Mouse (Mus musculus) induced T-regulatory cell, adult 2 months (primary cell): ENCODE results near the gene Lgi2.
A peak's percentile ranks its signal among the peaks of the same experiment; 100 is the strongest.

Experiments used
- DNase-seq: peaks from one replicate; pipeline ENCODE4 v3.0.0-alpha.2; 2012; ENCODE audit warnings: low read depth

Gene Lgi2

GRCm38 (mm10) chr5:52537024-52537423, 29.2 kb downstream of the Lgi2 start:
- DNase-seq: no peak

DNA sequence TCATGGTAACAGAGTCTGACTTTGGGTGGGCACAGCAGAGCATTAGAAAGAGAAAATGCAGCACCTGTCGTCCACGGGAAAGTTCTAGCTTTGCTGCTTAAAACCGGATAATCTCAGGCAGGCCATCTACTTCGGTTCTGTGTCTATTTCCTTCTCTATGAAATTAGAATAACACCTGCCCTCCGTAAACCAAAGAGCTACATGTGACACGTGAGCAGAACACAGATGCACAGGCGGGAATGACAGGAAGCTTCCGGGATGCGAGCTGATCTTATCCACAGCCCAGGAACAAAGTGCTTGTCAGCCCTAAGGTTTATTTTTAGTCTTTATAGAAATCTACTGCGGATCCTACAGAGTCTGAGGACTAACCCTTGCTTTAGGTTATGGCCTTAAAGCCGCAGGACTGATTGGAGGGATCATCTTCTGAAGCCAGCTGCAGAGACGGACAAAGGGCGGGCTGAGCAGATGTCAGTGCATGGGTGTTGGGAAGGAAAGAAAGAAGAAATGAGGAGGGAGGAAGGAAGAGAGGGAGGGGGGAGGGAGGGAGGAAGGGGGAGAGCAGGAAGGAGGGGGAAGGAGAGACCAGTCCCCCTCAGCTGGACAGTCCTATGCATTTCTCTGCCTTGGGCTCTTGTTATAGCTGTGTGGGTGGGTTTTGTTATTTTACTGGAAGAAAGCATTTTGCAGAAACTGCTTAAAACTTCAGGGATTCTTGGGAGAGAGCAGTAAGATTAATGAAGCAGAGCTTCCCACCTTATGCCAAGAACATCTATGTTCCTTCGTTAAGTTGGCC, 31.3 kb downstream of the Lgi2 start:
- no peak for DNase-seq

- DNase-seq: no peak
These were observed 32.6 kb downstream of the Lgi2 start for GRCm38 (mm10) chr5:52533705-52534104.

- no peak for DNase-seq
These were observed 37.7 kb downstream of the Lgi2 start for GRCm38 (mm10) chr5:52528545-52528944.

GRCm38 (mm10) chr5:52526324-52526986, 39.8 kb downstream of the Lgi2 start:
- no peak for DNase-seq

DNA sequence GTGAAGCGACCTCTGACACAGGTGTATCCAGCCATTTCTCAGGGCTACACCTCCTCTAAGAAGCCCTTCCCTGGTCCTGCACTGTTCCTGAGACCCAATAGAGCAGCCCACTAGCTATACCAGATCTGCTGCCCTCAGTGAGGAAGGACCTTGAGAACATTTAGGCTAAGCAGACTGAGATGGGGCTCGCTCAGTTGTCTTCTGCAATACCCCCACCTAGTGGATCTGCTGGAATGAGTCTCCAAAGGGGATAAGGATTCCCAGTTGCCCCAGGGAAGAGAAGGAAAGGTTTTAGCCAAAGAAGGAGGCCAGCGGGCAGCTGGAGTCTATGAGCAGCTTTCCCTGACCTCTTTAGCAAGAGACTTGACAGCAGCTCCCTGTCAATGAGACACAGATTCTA, 42.1 kb downstream of the Lgi2 start:
- no peak for DNase-seq

DNA sequence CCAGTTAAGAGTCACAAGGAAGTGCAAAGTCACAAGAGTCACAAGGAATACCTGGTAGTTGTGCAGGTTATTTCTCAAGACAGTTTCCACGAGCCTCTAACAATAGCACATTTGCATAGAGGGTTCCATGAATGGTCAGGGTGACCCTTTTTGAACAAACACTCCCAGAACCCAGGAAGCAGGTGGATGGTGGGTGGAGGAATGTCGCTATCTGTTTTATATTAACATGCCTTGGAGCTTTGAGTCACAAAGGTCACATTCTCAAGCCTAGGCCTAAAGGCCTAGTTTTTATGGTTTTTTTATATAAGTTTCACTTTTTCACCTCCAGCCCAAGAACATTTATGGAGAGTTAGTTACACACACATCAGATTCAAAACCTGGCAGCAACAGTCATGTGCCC, 46.3 kb downstream of the Lgi2 start:
- no peak for DNase-seq

- DNase-seq: no peak
These were observed 50.2 kb downstream of the Lgi2 start for GRCm38 (mm10) chr5:52516072-52516476.

GRCm38 (mm10) chr5:52515246-52516021, 50.8 kb downstream of the Lgi2 start:
- peak; percentile 66 for DNase-seq

DNA sequence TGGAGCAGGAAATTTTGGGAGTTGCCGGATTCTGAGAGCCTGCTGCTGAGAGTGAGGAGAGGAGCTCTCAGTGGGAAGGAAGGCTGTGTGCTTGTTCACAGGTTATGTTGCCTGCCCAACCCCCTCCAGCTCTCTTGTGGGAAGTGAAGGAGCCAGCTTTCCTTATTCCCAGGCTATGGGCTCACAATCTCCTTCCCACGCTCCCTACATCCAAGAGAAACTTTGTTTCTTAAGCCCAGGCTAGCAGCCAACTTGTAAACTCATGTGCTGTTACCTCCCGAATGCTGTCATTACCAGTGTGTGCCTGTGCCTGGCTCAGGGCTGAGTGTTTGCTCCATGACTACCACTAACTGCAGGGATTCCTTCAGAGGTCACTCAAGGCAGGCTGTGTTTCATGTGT, 55.2 kb downstream of the Lgi2 start:
- DNase-seq: no peak

DNA sequence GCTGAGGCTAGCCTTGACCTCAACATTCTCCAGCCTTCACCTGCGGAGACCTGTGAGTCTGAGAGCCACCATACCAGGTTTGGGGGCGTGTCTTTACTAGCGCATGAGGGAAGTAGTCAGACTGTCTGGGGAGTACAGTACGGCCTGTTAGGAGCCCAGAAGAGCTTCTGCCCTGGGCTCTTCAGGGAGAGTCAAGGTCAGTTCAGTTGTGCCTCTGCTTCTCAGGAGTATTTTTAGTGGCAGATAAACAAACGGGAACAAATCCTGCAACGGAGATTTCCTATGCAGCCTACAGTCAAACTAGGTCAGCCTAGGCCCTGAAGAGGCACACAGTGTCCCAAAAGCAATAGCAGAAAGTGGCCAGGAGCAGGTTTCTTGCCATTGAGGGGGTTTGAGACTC, 56.8 kb downstream of the Lgi2 start:
- no peak for DNase-seq

DNA sequence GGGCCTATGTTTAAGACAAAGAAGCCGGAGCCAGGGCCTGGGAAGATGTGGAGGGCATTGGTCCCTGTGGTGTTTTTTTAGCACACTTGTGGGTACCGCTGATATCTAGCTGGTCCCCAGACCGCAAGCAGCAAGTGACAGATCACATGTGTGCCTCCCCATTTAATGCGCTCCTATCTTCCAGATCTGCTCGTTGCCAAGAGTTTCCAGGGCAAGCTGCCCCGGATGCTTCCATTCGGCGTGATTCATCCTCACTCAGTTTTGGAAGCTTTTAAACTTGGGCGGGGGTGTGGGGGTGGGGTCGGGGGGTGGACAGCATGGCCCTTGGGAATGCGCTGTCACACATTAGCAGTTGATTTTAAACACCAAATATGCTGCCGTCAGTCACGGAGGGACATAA, 61.6 kb downstream of the Lgi2 start:
- DNase-seq: no peak

GRCm38 (mm10) chr5:52504148-52504547, 62.1 kb downstream of the Lgi2 start:
- DNase-seq: no peak

DNA sequence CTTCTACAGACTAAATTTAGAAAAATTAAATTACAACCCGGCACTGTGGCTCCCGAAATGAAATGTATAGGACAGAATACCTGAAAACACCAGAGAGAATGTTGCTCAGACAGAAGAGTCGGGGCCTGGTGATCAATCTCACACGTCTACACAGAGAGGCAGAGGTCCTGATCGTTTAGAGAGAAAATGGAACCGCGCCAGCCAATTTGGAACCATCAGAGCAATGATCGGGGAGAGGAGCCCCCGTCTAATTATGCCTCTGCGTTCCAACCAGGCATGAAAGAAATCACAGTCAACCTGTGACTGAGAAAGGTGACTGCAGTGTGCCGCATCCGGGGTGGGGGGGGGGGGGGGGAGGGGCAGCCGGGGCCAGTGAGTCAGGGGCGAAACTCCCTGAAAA, 70.6 kb downstream of the Lgi2 start:
- DNase-seq: no peak

DNA sequence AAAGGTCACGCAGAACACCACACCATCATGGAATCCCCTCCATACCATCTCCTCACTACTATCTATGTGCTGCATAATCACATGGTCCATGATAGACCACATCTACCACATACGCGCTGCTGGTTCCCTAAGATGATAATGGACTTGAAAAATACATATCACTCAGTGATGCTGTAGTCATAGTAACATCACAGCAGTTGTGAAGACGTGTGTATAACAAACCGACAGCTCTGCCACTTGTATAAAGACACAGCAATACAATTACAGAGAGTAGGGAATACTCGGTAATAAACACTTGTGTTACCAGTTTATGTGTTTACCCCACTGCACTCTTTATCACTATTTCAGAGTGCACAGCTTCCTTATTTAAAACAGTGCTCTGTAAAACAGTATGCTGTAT, 74.8 kb downstream of the Lgi2 start:
- no peak for DNase-seq

GRCm38 (mm10) chr5:52487559-52488430, 78.5 kb downstream of the Lgi2 start:
- no peak for DNase-seq
